Mouse (Mus musculus) CH12.LX (cell line): Measurements from ENCODE around the gene Il16.

Experiments
- CHD1 ChIP-seq: IDR thresholded peaks from 2 replicates; pipeline ENCODE4 v1.6.1; 2012; ENCODE audit warnings: low read depth, low read length, improper control_type of control experiment, inconsistent platforms
- CTCF ChIP-seq, 2 experiments: IDR thresholded peaks in 1 of 2; conservative IDR thresholded peaks in 1 of 2; 2 replicates each; pipeline ENCODE4 v1.5.1; 2011 to 2012; ENCODE audit warnings: low read depth in 2 of 2, low read length in 2 of 2, improper control_type of control experiment in 1 of 2, inconsistent platforms in 1 of 2, mild to moderate bottlenecking in 1 of 2, moderate library complexity in 1 of 2
- MYC ChIP-seq: IDR thresholded peaks from 2 replicates; pipeline ENCODE4 v1.6.1; 2011; ENCODE audit warnings: low read depth, mild to moderate bottlenecking, improper control_type of control experiment, low read length
- NELFE ChIP-seq: IDR thresholded peaks from 2 replicates; pipeline ENCODE4 v1.6.1; 2011; ENCODE audit warnings: low read depth, low read length, improper control_type of control experiment
- NRF1 ChIP-seq: IDR thresholded peaks from 2 replicates; pipeline ENCODE4 v1.6.1; 2014; ENCODE audit warnings: low read depth, mild to moderate bottlenecking, inconsistent platforms, low read length, improper control_type of control experiment, moderate library complexity
- POLR2A ChIP-seq: IDR thresholded peaks from 2 replicates; pipeline ENCODE4 v1.6.1; 2011; ENCODE audit warnings: low read depth, mild to moderate bottlenecking, improper control_type of control experiment, low read length
- POLR2AphosphoS2 ChIP-seq: IDR thresholded peaks from 2 replicates; pipeline ENCODE4 v1.6.1; 2011; ENCODE audit warnings: low read depth, low read length, improper control_type of control experiment

GRCm38 (mm10) chr7:83763674-83764073 is 18.1 kb upstream of the Il16 start:
- no peak for TF ChIP-seq CTCF (conservative IDR thresholded peaks at IDR 0.05 in 1 of 2, IDR thresholded peaks at IDR 0.05 in 1 of 2; ENCODE audit: low read depth in 2 of 2, low read length in 2 of 2)
- no peak for TF ChIP-seq POLR2AphosphoS2
- TF ChIP-seq POLR2A, result no peak
- no peak for TF ChIP-seq CHD1
- no peak for TF ChIP-seq MYC
- TF ChIP-seq NELFE, result no peak
- no peak for TF ChIP-seq NRF1
